Mouse (Mus musculus) liver, embryonic 14.5 days (tissue): ENCODE measurements around the gene Hip1. TPM values are rescaled to one million over a fixed set of nuclear protein-coding genes. Genes with fewer than 3 reads are reported as not detected.

Source experiments
- ATAC-seq: fragments of 200-750 bp; cut with Nextera tagmentation; 2 replicates; pipeline ENCODE4 v1.8.0; 2017; ENCODE audit warnings: moderate number of reproducible peaks, mild to moderate bottlenecking, moderate library complexity; ENCODE audit not compliant: insufficient read depth
- DNase-seq, 3 experiments: peaks; one replicate each; pipeline ENCODE4 v3.0.0-alpha.2; 2012 to 2013; ENCODE audit warnings: low read depth in 3 of 3, low spot score in 3 of 3
- H3K27ac ChIP-seq: fragments of 300-500 bp; sonication (generic); 2 replicates; pipeline ENCODE4 v1.5.1; 2014; ENCODE audit warnings: moderate library complexity, mild to moderate bottlenecking, control low read depth, inconsistent platforms
- H3K27me3 ChIP-seq: fragments of 300-500 bp; sonication (generic); 2 replicates; pipeline ENCODE4 v1.6.1; 2014; ENCODE audit warnings: mild to moderate bottlenecking, low read length, moderate library complexity; ENCODE audit not compliant: control insufficient read depth, insufficient read depth
- H3K36me3 ChIP-seq: fragments of 300-500 bp; sonication (generic); replicated peaks from 2 replicates; pipeline ENCODE4 v1.6.1; 2014; ENCODE audit warnings: low read depth; ENCODE audit not compliant: control insufficient read depth, insufficient read depth
- H3K4me1 ChIP-seq, 2 experiments: fragments of 200-500 bp in 1 of 2; fragments of 300-500 bp in 1 of 2; sonication (generic) in 1 of 2; replicated peaks; 2 replicates each; pipeline ENCODE4 v1.6.1; 2012 to 2014; ENCODE audit warnings: antibody characterized with exemption in 1 of 2, inconsistent platforms in 1 of 2, low read length in 1 of 2; ENCODE audit not compliant: control insufficient read depth in 2 of 2, insufficient read depth in 2 of 2
- H3K4me2 ChIP-seq: fragments of 300-500 bp; sonication (generic); 2 replicates; pipeline ENCODE4 v1.6.1; 2014; ENCODE audit warnings: low read depth, mild to moderate bottlenecking, control low read depth, moderate library complexity
- H3K4me3 ChIP-seq, 2 experiments: fragments of 200-500 bp in 1 of 2; fragments of 300-500 bp in 1 of 2; sonication (generic) in 1 of 2; 2 replicates each; pipeline ENCODE4 v1.5.1; 2012 to 2014; ENCODE audit warnings: low read depth in 2 of 2, low read length in 2 of 2, mild to moderate bottlenecking in 2 of 2, control low read depth in 1 of 2, inconsistent platforms in 1 of 2, moderate library complexity in 1 of 2; ENCODE audit not compliant: insufficient read depth in 1 of 2
- H3K9ac ChIP-seq: fragments of 300-500 bp; sonication (generic); replicated peaks from 2 replicates; pipeline ENCODE4 v1.6.1; 2014; ENCODE audit warnings: mild to moderate bottlenecking, control low read depth, moderate library complexity
- H3K9me3 ChIP-seq: fragments of 300-500 bp; sonication (generic); 2 replicates; pipeline ENCODE4 v1.6.1; 2016; ENCODE audit warnings: low read length, mixed read lengths; ENCODE audit not compliant: control insufficient read depth
- CTCF ChIP-seq: IDR thresholded peaks from 2 replicates; pipeline ENCODE4 v1.5.1; 2016; ENCODE audit warnings: antibody characterized with exemption, low read depth, control low read depth
- EP300 ChIP-seq: IDR thresholded peaks from 2 replicates; pipeline ENCODE4 v1.6.1; 2016; ENCODE audit warnings: antibody characterized with exemption, low read depth
- WGBS: fragments of 180-500 bp; shearing (Covaris S2); extraction: QIAGEN DNeasy Blood & Tissue Kit; methylation state at CpG from one replicate; pipeline ENCODE4 v1.1.7; 2014; ENCODE audit not compliant: insufficient replicate concordance; 5-methylcytosine and 5-hydroxymethylcytosine counted together
- polyA plus RNA-seq, 2 experiments: library from polyadenylated mRNA; depleted of rRNA in 1 of 2; stranded (reverse) in 1 of 2; unstranded in 1 of 2; fragments of >200 nt; fragmentation: Nextera tagmentation in 1 of 2; extraction: Ambion mirVana in 1 of 2; gene quantifications; 2 replicates each; pipeline versions ENCODE4 v1.2.1 to v1.2.3; 2012 to 2014

Gene Hip1
- polyA plus RNA-seq, 2 experiments, result 2.2 to 2.8 TPM

GRCm38 (mm10) chr5:135410266-135410665 lies 134.7 kb downstream of the Hip1 start:
- Histone ChIP-seq H3K36me3 (no peaks in the 10 kb centered on the region), H3K9ac (no peak overlapping the region), H3K27ac (no peak overlapping the region), H3K4me3 (no peak overlapping the region), H3K4me2 (no peak overlapping the region), H3K27me3 (no peaks in the 10 kb centered on the region), H3K4me1 (no peaks in the 10 kb centered on the region), H3K9me3 (no peaks in the 10 kb centered on the region)
- WGBS, result 78% methylated on average over 9 of the region's 9 CpGs
- no peak for ATAC-seq
- TF ChIP-seq EP300 (no peak), CTCF (no peak)
- DNase-seq, result no peak

- DNase-seq, result no peak
- WGBS, result 58% methylated on average over 4 of the region's 4 CpGs
- H3K9me3 ChIP-seq, result no peaks in the 10 kb centered on the region
- H3K36me3 ChIP-seq, result no peaks in the 10 kb centered on the region
- H3K9ac ChIP-seq, result no peak overlapping the region
- H3K4me2 ChIP-seq, result no peak overlapping the region
- TF ChIP-seq CTCF, result no peak
- TF ChIP-seq EP300, result no peak
- H3K4me1 ChIP-seq, result no peaks in the 10 kb centered on the region
- H3K27me3 ChIP-seq, result no peaks in the 10 kb centered on the region
- H3K27ac ChIP-seq, result no peak overlapping the region
- H3K4me3 ChIP-seq, result no peak overlapping the region
- ATAC-seq, result no peak
These were observed 136.8 kb downstream of the Hip1 start for GRCm38 (mm10) chr5:135408114-135408513.

- no peak overlapping the region for H3K4me3 ChIP-seq
- no peak for ATAC-seq
- no peak overlapping the region for H3K9ac ChIP-seq
- DNase-seq, result no peak
- H3K27ac ChIP-seq, result no peak overlapping the region
- H3K9me3 ChIP-seq, result no peaks in the 10 kb centered on the region
- TF ChIP-seq CTCF, result no peak
- TF ChIP-seq EP300, result no peak
- WGBS, result 57% methylated on average over 9 of the region's 9 CpGs
- H3K36me3 ChIP-seq, result no peaks in the 10 kb centered on the region
- no peaks in the 10 kb centered on the region for H3K27me3 ChIP-seq
- no peaks in the 10 kb centered on the region for H3K4me1 ChIP-seq
- H3K4me2 ChIP-seq, result no peak overlapping the region
These were observed 139.5 kb downstream of the Hip1 start for GRCm38 (mm10) chr5:135405437-135405836.

DNA sequence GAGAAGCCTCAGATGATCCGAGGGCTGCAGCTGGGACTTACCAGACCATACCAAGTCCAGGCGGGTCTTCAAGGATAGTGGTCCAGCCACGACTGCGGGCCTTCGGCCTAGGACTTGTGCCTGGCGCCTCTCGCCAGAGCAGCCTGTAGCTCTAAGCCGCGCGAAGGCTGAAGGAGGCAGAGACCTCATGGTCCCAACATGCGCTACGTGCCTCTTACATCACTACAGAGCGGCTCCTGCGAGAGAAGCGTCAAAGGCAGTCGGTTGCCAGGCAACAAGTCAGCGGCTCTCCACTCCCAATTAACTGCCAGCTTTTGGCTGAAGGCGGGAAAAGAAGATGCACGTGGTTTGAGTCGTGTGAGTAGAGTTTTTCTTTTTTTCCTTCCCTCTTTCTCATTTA lies 140.3 kb downstream of the Hip1 start:
- no peaks in the 10 kb centered on the region for H3K4me1 ChIP-seq
- ATAC-seq (no peak; the same call in 1 of the 2 replicates), DNase-seq (no peak)
- H3K27me3 ChIP-seq, result no peaks in the 10 kb centered on the region
- no peak overlapping the region for H3K9ac ChIP-seq
- 49% methylated on average over 20 of the region's 20 CpGs for WGBS
- H3K4me2 ChIP-seq, result no peak overlapping the region
- H3K4me3 ChIP-seq, result no peak overlapping the region
- TF ChIP-seq CTCF (no peak), EP300 (no peak)
- H3K36me3 ChIP-seq, result no peaks in the 10 kb centered on the region
- H3K9me3 ChIP-seq, result no peaks in the 10 kb centered on the region
- no peak overlapping the region for H3K27ac ChIP-seq

- TF ChIP-seq CTCF (peak; percentile 94), EP300 (no peak)
- Histone ChIP-seq H3K4me2 (no peak overlapping the region), H3K4me3 (no peak overlapping the region), H3K9ac (no peak overlapping the region), H3K4me1 (peaks cover 4% of the 10 kb centered on the region in 2 experiments), H3K9me3 (no peaks in the 10 kb centered on the region), H3K36me3 (no peaks in the 10 kb centered on the region), H3K27me3 (no peaks in the 10 kb centered on the region), H3K27ac (no peak overlapping the region)
- WGBS, result 7% methylated on average over 2 of the region's 2 CpGs
- ATAC-seq (no peak), DNase-seq (peak; percentile 40 to 53 (median 41))
These were observed 144.7 kb downstream of the Hip1 start for GRCm38 (mm10) chr5:135400244-135400643.
